ENCODE assay signal across 8 mouse cellular contexts in the genomic region with DNA sequence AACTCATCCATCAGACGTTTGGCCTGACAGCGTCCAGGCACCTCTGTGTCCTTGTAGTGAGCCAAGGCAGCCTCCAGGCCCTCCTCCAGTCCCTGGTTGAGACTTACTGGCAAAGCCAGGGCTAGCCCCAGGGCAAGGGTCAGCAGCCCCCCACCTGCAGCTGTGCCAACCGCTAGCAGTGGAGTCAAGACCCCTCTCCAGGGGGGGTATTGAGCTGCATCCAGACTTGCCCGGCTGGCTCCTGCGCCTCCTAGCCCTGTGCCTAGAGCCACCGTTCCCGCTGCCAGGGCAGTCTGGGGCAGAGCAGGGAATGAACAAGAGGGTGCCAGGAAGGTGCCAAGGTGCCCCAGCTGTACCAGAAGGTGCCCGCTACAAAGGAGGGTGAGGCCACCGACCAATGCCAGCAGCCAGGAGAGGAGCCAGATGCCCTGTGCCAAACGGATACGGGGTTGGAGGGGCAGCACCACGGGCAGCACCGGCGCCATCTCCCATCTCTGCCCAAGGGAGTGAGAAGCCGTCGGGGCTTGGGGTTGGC. TPM values are rescaled to one million over a fixed set of nuclear protein-coding genes. Genes with fewer than 3 reads are reported as not detected.
A peak's percentile ranks its signal among the peaks of the same experiment; 100 is the strongest.
DNase-seq lines count a peak whose midpoint lies in the region; ATAC-seq lines count a peak whose summit lies in the region.

No protein-coding gene starts in this region.

- H3K27me3 ChIP-seq in megakaryocyte, embryonic 14.5 days (replicated peaks), result no peaks in the 10 kb centered on the region
- H3K27me3 ChIP-seq in intestine, embryonic 14.5 days (replicated peaks; ENCODE audit: control insufficient read depth, insufficient read depth, low read length), result no peaks in the 10 kb centered on the region
- no peaks in the 10 kb centered on the region for H3K27me3 ChIP-seq in neural tube, embryonic 12.5 days (replicated peaks)

- peak overlapping the region; percentile 78; the same call in 1 of the 2 replicates for H3K9ac ChIP-seq in intestine, embryonic 14.5 days (ENCODE audit: low read length)
- H3K9ac ChIP-seq in neural tube, embryonic 12.5 days, result 0 out of 2 replicates have a peak overlapping the region, but pooled peaks have one; percentile 72

- peaks cover 47% of the 10 kb centered on the region for H3K4me1 ChIP-seq in megakaryocyte, embryonic 14.5 days
- H3K4me1 ChIP-seq in intestine, embryonic 14.5 days (replicated peaks; ENCODE audit: control insufficient read depth, insufficient read depth, low read length), result peaks cover 13% of the 10 kb centered on the region
- peaks cover 20% of the 10 kb centered on the region for H3K4me1 ChIP-seq in neural tube, embryonic 12.5 days

- 18% methylated on average over 16 of the region's 16 CpGs for WGBS in intestine, embryonic 14.5 days
- 22% methylated on average over 16 of the region's 16 CpGs for WGBS in neural tube, embryonic 12.5 days

- H3K36me3 ChIP-seq in megakaryocyte, embryonic 14.5 days (replicated peaks; ENCODE audit: low read length), result peaks cover 73% of the 10 kb centered on the region
- peaks cover 34% of the 10 kb centered on the region for H3K36me3 ChIP-seq in intestine, embryonic 14.5 days (ENCODE audit: control insufficient read depth, insufficient read depth, low read length)
- peaks cover 31% of the 10 kb centered on the region for H3K36me3 ChIP-seq in neural tube, embryonic 12.5 days

- H3K4me3 ChIP-seq in megakaryocyte, embryonic 14.5 days (replicated peaks), result peak overlapping the region; percentile 97
- peak overlapping the region; percentile 78 for H3K4me3 ChIP-seq in intestine, embryonic 14.5 days (ENCODE audit: low read depth, low read length)
- H3K4me3 ChIP-seq in neural tube, embryonic 12.5 days, result peak overlapping the region; percentile 59

- H3K4me2 ChIP-seq in intestine, embryonic 14.5 days (ENCODE audit: low read length), result peak overlapping the region; percentile 79
- peak overlapping the region; percentile 84 for H3K4me2 ChIP-seq in neural tube, embryonic 12.5 days (replicated peaks)

- H3K27ac ChIP-seq in intestine, embryonic 14.5 days (ENCODE audit: low read depth), result peak overlapping the region; percentile 81
- no peak overlapping the region for H3K27ac ChIP-seq in neural tube, embryonic 12.5 days

- no peaks in the 10 kb centered on the region for H3K9me3 ChIP-seq in megakaryocyte, embryonic 14.5 days
- H3K9me3 ChIP-seq in intestine, embryonic 14.5 days (ENCODE audit: control insufficient read depth, low read length), result no peaks in the 10 kb centered on the region
- no peaks in the 10 kb centered on the region for H3K9me3 ChIP-seq in neural tube, embryonic 12.5 days

- DNase-seq in cerebellum, adult 11 months, result peak; percentile 66
- DNase-seq in cerebellum, adult 8-10 months, result no peak
- DNase-seq in intestine, embryonic 14.5 days (ENCODE audit: low spot score), result no peak
- DNase-seq in right cerebral cortex, adult 18-20 months, result no peak

- ATAC-seq in megakaryocyte, adult 5-6 weeks (ENCODE audit: poor library complexity, severe bottlenecking), result no peak; the same call in 1 of the 2 replicates
- ATAC-seq in intestine, embryonic 14.5 days (replicated peaks; ENCODE audit: low FRiP score, low TSS enrichment, low read depth), result no peak; the same call in 1 of the 2 replicates
- ATAC-seq in neural tube, embryonic 12.5 days (ENCODE audit: low FRiP score, low read depth), result peak; percentile 31; the same call in 1 of the 2 replicates
- ATAC-seq in frontal cortex, adult (ENCODE audit: low TSS enrichment), result no peak

RNA-seq across cellular contexts. Expression of gene Rom1, which starts 0.4 kb away (rescaled TPM):
- 4.2 and 8.2 TPM in 2 replicates for polyA plus RNA-seq in megakaryocyte, embryonic 14.5 days (2012; ENCODE audit: insufficient read depth, low replicate concordance)
- 1.4 and 1.8 TPM in 2 replicates for total RNA-seq in megakaryocyte, adult 5-6 weeks (2015)
- 0.81 and 3.2 TPM in 2 replicates for total RNA-seq in megakaryocyte, adult 5-6 weeks (2017)
- 1.1 and 1.8 TPM in 2 replicates for polyA plus RNA-seq in intestine, embryonic 14.5 days (2014; fragmentation: Nextera tagmentation; extraction: Ambion mirVana)
- 2.1 and 2.3 TPM in 2 replicates for polyA plus RNA-seq in neural tube, embryonic 12.5 days (2016; fragmentation: Nextera tagmentation; extraction: Ambion mirVana)

RNA-seq across cellular contexts. Expression of gene Eml3, which starts 0.6 kb away (rescaled TPM):
- polyA plus RNA-seq in megakaryocyte, embryonic 14.5 days (2012; ENCODE audit: insufficient read depth, low replicate concordance), result 31.6 and 32.2 TPM in 2 replicates
- 17.1 and 18.0 TPM in 2 replicates for total RNA-seq in megakaryocyte, adult 5-6 weeks (2015)
- 29.3 and 32.0 TPM in 2 replicates for total RNA-seq in megakaryocyte, adult 5-6 weeks (2017)
- polyA plus RNA-seq in intestine, embryonic 14.5 days (2014; fragmentation: Nextera tagmentation; extraction: Ambion mirVana), result 16.8 and 18.4 TPM in 2 replicates
- 14.1 and 14.3 TPM in 2 replicates for polyA plus RNA-seq in neural tube, embryonic 12.5 days (2016; fragmentation: Nextera tagmentation; extraction: Ambion mirVana)

RNA-seq across cellular contexts. Expression of gene B3gat3, which starts 8.6 kb away (rescaled TPM):
- 135 and 141 TPM in 2 replicates for polyA plus RNA-seq in megakaryocyte, embryonic 14.5 days (2012; ENCODE audit: insufficient read depth, low replicate concordance)
- 19.5 and 23.3 TPM in 2 replicates for total RNA-seq in megakaryocyte, adult 5-6 weeks (2015)
- 28.9 and 29.8 TPM in 2 replicates for total RNA-seq in megakaryocyte, adult 5-6 weeks (2017)
- polyA plus RNA-seq in intestine, embryonic 14.5 days (2014; fragmentation: Nextera tagmentation; extraction: Ambion mirVana), result 35.7 and 36.9 TPM in 2 replicates
- polyA plus RNA-seq in neural tube, embryonic 12.5 days (2016; fragmentation: Nextera tagmentation; extraction: Ambion mirVana), result 84.2 and 91.5 TPM in 2 replicates

RNA-seq across cellular contexts. Expression of gene Mta2, which starts 12.9 kb away (rescaled TPM):
- polyA plus RNA-seq in megakaryocyte, embryonic 14.5 days (2012; ENCODE audit: insufficient read depth, low replicate concordance), result 5.1 and 27.3 TPM in 2 replicates
- 47.3 and 53.3 TPM in 2 replicates for total RNA-seq in megakaryocyte, adult 5-6 weeks (2015)
- total RNA-seq in megakaryocyte, adult 5-6 weeks (2017), result 98.8 and 106 TPM in 2 replicates
- polyA plus RNA-seq in intestine, embryonic 14.5 days (2014; fragmentation: Nextera tagmentation; extraction: Ambion mirVana), result 40.3 and 40.7 TPM in 2 replicates
- polyA plus RNA-seq in neural tube, embryonic 12.5 days (2016; fragmentation: Nextera tagmentation; extraction: Ambion mirVana), result 175 and 177 TPM in 2 replicates

RNA-seq across cellular contexts. Expression of gene Tut1, which starts 24.9 kb away (rescaled TPM):
- polyA plus RNA-seq in megakaryocyte, embryonic 14.5 days (2012; ENCODE audit: insufficient read depth, low replicate concordance), result 25.5 and 37.3 TPM in 2 replicates
- total RNA-seq in megakaryocyte, adult 5-6 weeks (2015), result 1.7 and 2.9 TPM in 2 replicates
- total RNA-seq in megakaryocyte, adult 5-6 weeks (2017), result 8.8 and 9.9 TPM in 2 replicates
- polyA plus RNA-seq in intestine, embryonic 14.5 days (2014; fragmentation: Nextera tagmentation; extraction: Ambion mirVana), result 33.3 and 33.5 TPM in 2 replicates
- polyA plus RNA-seq in neural tube, embryonic 12.5 days (2016; fragmentation: Nextera tagmentation; extraction: Ambion mirVana), result 32.5 and 34.6 TPM in 2 replicates
